Mouse (Mus musculus): ENCODE data around the gene Prune1.

- no peak for TF ChIP-seq CTCF (conservative IDR thresholded peaks at IDR 0.05; ENCODE audit: low read length)
- TF ChIP-seq POU5F1 (IDR thresholded peaks at IDR 0.05; ENCODE audit: borderline replicate concordance, low read length): no peak
- no peak for TF ChIP-seq NANOG (IDR thresholded peaks at IDR 0.05; ENCODE audit: borderline replicate concordance, low read length)
These were observed 73.6 kb downstream of the Prune1 start for GRCm38 (mm10) chr3:95208286-95208685.

Measured in E14TG2a.4 (cell line).